Mouse (Mus musculus) myocyte (in vitro differentiated cells): ENCODE data around the gene Creb1. TPM values are rescaled to one million over a fixed set of nuclear protein-coding genes. Genes with fewer than 3 reads are reported as not detected.

Experiments
- H3K27me3 ChIP-seq: one replicate; pipeline ENCODE4 v1.6.1; 2011; ENCODE audit not compliant: control insufficient read depth, insufficient read depth, insufficient read length
- H3K36me3 ChIP-seq: one replicate; pipeline ENCODE4 v1.6.1; 2011; ENCODE audit not compliant: control insufficient read depth, insufficient read depth
- H3K4me2 ChIP-seq: one replicate; pipeline ENCODE4 v1.6.1; 2011; ENCODE audit warnings: low read depth, control low read depth
- H3K4me3 ChIP-seq: one replicate; pipeline ENCODE4 v1.5.1; 2011; ENCODE audit warnings: mild to moderate bottlenecking, control low read depth, moderate library complexity
- H3K79me2 ChIP-seq: one replicate; pipeline ENCODE4 v1.6.1; 2011; ENCODE audit not compliant: control insufficient read depth, insufficient read depth
- H3ac ChIP-seq: one replicate; pipeline ENCODE4 v1.6.1; 2011; ENCODE audit not compliant: control insufficient read depth, insufficient read length
- CEBPB ChIP-seq: IDR thresholded peaks from 2 replicates; pipeline ENCODE4 v1.6.1; 2011; ENCODE audit warnings: mild to moderate bottlenecking, moderate library complexity; ENCODE audit not compliant: poor library complexity, insufficient read depth, severe bottlenecking
- E2F4 ChIP-seq: IDR thresholded peaks from one replicate; pipeline ENCODE4 v1.6.1; 2011; ENCODE audit warnings: mild to moderate bottlenecking, control low read depth, moderate library complexity; ENCODE audit not compliant: insufficient read depth
- MAX ChIP-seq: IDR thresholded peaks from one replicate; pipeline ENCODE4 v1.6.1; 2011; ENCODE audit warnings: low read depth, mild to moderate bottlenecking, control low read depth
- MYOD1 ChIP-seq, 3 experiments: IDR thresholded peaks; one replicate each; pipeline ENCODE4 v1.6.1; 2011; ENCODE audit warnings: control low read depth in 2 of 3, low read depth in 2 of 3, mild to moderate bottlenecking in 2 of 3, moderate library complexity in 1 of 3; ENCODE audit not compliant: insufficient read length in 2 of 3, control insufficient read depth in 1 of 3
- MYOG ChIP-seq, 3 experiments: IDR thresholded peaks; one replicate each; pipeline ENCODE4 v1.6.1; 2011; ENCODE audit warnings: control low read depth in 2 of 3, low read depth in 2 of 3, mild to moderate bottlenecking in 2 of 3; ENCODE audit not compliant: insufficient read length in 2 of 3, control insufficient read depth in 1 of 3, insufficient read depth in 1 of 3
- POLR2A ChIP-seq: IDR thresholded peaks from one replicate; pipeline ENCODE4 v1.6.1; 2011; ENCODE audit warnings: low read depth, mild to moderate bottlenecking, control low read depth, moderate library complexity; ENCODE audit not compliant: insufficient read length
- POLR2AphosphoS2 ChIP-seq: IDR thresholded peaks from one replicate; pipeline ENCODE4 v1.6.1; 2011; ENCODE audit warnings: low read depth, control low read depth; ENCODE audit not compliant: insufficient read length
- REST ChIP-seq: IDR thresholded peaks from one replicate; pipeline ENCODE4 v1.6.1; 2011; ENCODE audit warnings: mild to moderate bottlenecking, control low read depth, moderate library complexity; ENCODE audit not compliant: insufficient read depth, insufficient read length
- SRF ChIP-seq: IDR thresholded peaks from one replicate; pipeline ENCODE4 v1.6.1; 2011; ENCODE audit warnings: low read depth; ENCODE audit not compliant: control insufficient read depth, insufficient read length
- TCF12 ChIP-seq: IDR thresholded peaks from one replicate; pipeline ENCODE4 v1.6.1; 2011; ENCODE audit warnings: mild to moderate bottlenecking, control low read depth; ENCODE audit not compliant: poor library complexity, insufficient read depth, severe bottlenecking
- TCF3 ChIP-seq: IDR thresholded peaks from one replicate; pipeline ENCODE4 v1.6.1; 2011; ENCODE audit warnings: low read depth, control low read depth; ENCODE audit not compliant: insufficient read length
- USF1 ChIP-seq: IDR thresholded peaks from one replicate; pipeline ENCODE4 v1.6.1; 2011; ENCODE audit warnings: low read depth, mild to moderate bottlenecking, control low read depth, moderate library complexity
- polyA plus RNA-seq: library from polyadenylated mRNA; unstranded; fragments of >200 nt; fragmentation: generic; extraction: Trizol; gene quantifications from one replicate; pipeline ENCODE4 v1.2.1, GENCODE M21; 2012; ENCODE audit warnings: missing spikeins

Creb1 gene
- polyA plus RNA-seq, 1 experiment = 9.6 TPM

DNA sequence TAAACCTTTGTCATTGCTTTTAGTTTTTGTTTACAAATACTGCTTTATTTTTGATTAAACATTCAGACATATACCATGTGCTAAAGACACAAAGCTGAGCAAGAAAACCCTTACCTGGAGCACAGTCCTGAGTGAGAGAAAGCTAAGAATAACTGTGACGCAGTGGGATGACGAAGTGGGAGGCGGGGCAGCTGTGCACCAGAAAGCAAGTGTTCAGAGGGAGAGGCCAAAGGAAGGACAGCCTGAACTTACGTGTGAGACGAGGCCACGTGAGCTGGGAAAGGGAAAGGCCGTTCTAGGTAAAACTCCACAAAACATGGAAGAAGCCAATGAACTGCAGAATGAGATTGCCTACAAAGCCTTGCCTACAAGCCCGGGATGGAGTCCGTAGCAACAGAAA lies 77.5 kb downstream of the Creb1 start:
- TF ChIP-seq POLR2A (no peak), MYOG (IDR thresholded peaks at IDR 0.05; ENCODE audit: control insufficient read depth in 1 of 3, insufficient read depth in 1 of 3, insufficient read length in 2 of 3, low read depth in 2 of 3) (peak in 2 of 3 experiments; percentile 48 to 84), MYOD1 (IDR thresholded peaks at IDR 0.05; ENCODE audit: control insufficient read depth in 1 of 3, insufficient read length in 2 of 3, low read depth in 2 of 3) (peak in 2 of 3 experiments; percentile 37 to 83)
- H3K4me3 ChIP-seq = no peak overlapping the region
- H3K27me3 ChIP-seq = no peaks in the 10 kb centered on the region
- H3K4me2 ChIP-seq = peak overlapping the region; percentile 86
- H3K79me2 ChIP-seq = peaks cover 49% of the 10 kb centered on the region
- H3K36me3 ChIP-seq = peaks cover 31% of the 10 kb centered on the region
- H3ac ChIP-seq = no peak overlapping the region

DNA sequence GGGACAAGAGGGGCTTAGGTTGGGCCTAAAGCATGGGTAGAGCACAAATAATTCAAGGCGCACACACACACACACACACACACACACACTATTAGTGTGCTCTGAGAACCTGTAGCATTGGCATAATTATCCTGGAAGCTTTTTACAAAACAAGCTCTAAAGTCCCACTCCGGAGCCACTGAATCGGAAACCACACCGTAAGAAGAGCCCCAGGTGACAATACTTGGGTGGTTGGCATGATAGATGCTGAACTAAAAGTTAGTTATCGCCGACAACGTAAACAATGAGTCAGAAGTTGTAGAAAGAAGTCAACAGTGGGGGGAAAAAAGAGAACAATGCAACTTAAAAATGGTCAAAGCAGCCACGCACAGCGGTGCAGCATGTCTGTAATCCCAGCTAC lies 81.9 kb downstream of the Creb1 start:
- H3K36me3 ChIP-seq = peaks cover 4% of the 10 kb centered on the region
- H3K4me2 ChIP-seq = peak overlapping the region; percentile 94
- peak overlapping the region; percentile 30 for H3ac ChIP-seq
- H3K4me3 ChIP-seq = peak overlapping the region; percentile 80
- H3K79me2 ChIP-seq = peaks cover 34% of the 10 kb centered on the region
- TF ChIP-seq TCF12 (no peak), TCF3 (no peak), POLR2A (no peak), REST (no peak), USF1 (no peak)
- no peaks in the 10 kb centered on the region for H3K27me3 ChIP-seq

DNA sequence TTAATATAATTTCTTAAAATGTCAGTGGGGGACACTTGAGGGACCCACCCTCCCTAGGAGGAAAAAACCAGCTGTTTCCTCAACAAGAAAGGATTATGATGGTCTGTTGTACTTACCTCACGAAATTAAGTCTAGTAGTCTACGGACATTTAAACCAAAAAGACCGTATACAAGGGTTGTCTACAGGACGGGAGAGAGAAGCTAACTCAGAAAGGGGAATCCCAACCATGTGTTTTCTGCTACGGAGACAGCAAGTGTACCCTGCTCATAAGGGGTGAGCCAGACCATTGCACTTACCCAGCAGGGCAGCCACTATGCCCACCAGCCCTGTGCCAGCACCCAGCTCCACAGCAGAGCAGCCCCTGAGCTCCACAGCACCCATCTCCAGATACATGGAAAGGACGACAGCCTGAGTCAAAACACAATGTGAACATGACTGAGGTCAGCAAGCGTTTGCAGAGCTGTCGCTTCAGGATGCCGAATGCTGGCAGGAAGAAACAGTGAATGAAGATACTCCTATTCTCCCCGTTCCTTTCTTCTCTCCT lies 82.4 kb downstream of the Creb1 start:
- H3ac ChIP-seq = peak overlapping the region; percentile 30
- peak overlapping the region; percentile 94 for H3K4me2 ChIP-seq
- H3K79me2 ChIP-seq = peaks cover 34% of the 10 kb centered on the region
- peak overlapping the region; percentile 80 for H3K4me3 ChIP-seq
- no peaks in the 10 kb centered on the region for H3K27me3 ChIP-seq
- H3K36me3 ChIP-seq = peaks cover 4% of the 10 kb centered on the region
- TF ChIP-seq REST = no peak
- TF ChIP-seq SRF = no peak
- TF ChIP-seq TCF12 = no peak

DNA sequence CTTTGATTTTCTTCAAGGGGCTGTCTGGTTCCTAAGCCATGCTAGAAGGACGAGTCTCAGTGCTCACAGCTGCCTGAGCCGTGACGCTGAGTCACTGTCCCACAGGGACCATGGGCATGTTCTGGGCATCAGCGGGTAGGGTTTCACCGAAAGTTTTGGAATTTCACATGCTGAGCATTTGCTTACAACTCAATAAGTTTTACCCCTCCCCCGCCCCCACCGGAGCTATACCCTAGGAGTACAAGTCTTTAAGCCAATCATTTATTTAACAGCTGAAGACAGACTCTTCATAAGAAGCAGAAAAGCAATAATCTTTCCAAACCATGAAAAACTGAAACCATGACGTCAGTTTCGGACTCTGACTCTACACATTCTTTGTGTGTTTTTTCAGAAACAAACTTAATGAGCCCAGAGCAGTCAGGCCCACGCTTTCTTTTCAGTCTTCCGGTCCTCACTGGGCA lies 83.1 kb downstream of the Creb1 start:
- peaks cover 4% of the 10 kb centered on the region for H3K36me3 ChIP-seq
- H3K79me2 ChIP-seq = peaks cover 34% of the 10 kb centered on the region
- H3K4me2 ChIP-seq = peak overlapping the region; percentile 94
- peak overlapping the region; percentile 80 for H3K4me3 ChIP-seq
- no peaks in the 10 kb centered on the region for H3K27me3 ChIP-seq
- peak in 2 of 3 experiments; percentile 91 to 92 for TF ChIP-seq MYOD1 (IDR thresholded peaks at IDR 0.05; ENCODE audit: control insufficient read depth in 1 of 3, insufficient read length in 2 of 3, low read depth in 2 of 3)
- peak; percentile 42; the same call in 1 of the 2 replicates for TF ChIP-seq CEBPB
- TF ChIP-seq USF1 = no peak
- no peak for TF ChIP-seq REST
- peak; percentile 42 to 91 (median 89) for TF ChIP-seq MYOG (IDR thresholded peaks at IDR 0.05; ENCODE audit: control insufficient read depth in 1 of 3, insufficient read depth in 1 of 3, insufficient read length in 2 of 3, low read depth in 2 of 3)
- peak; percentile 20 for TF ChIP-seq TCF12
- TF ChIP-seq MAX = no peak
- no peak for TF ChIP-seq E2F4
- peak; percentile 71 for TF ChIP-seq POLR2AphosphoS2
- peak; percentile 45 for TF ChIP-seq POLR2A
- peak; percentile 47 for TF ChIP-seq TCF3
- no peak for TF ChIP-seq SRF
- peak overlapping the region; percentile 30 for H3ac ChIP-seq

DNA sequence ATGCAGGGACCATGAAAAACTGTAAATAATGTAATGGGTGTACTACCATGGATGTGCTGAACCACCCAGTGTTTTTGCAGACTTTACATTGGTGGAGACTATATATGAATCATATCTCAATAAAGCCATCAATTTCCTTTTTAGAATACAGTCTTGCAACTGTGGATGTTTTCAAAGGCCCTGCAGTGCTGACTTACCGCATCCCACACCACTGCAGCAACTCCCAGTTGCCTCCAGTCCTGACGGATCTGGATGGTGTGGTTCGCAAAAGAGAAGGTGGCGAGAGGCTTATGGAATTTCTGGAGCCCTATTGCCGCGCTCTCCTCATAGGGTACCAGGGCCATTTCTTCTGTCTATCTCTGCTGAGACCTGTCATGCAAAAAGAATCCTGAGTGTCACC lies 83.6 kb downstream of the Creb1 start:
- Histone ChIP-seq H3K4me3 (peak overlapping the region; percentile 80), H3K27me3 (no peaks in the 10 kb centered on the region), H3K36me3 (peaks cover 3% of the 10 kb centered on the region), H3K4me2 (peak overlapping the region; percentile 94), H3K79me2 (peaks cover 32% of the 10 kb centered on the region), H3ac (peak overlapping the region; percentile 74)
- TF ChIP-seq REST (no peak), E2F4 (no peak), MAX (no peak), USF1 (no peak), SRF (no peak), POLR2A (no peak), MYOD1 (IDR thresholded peaks at IDR 0.05; ENCODE audit: control insufficient read depth in 1 of 3, insufficient read length in 2 of 3, low read depth in 2 of 3) (no peak)

DNA sequence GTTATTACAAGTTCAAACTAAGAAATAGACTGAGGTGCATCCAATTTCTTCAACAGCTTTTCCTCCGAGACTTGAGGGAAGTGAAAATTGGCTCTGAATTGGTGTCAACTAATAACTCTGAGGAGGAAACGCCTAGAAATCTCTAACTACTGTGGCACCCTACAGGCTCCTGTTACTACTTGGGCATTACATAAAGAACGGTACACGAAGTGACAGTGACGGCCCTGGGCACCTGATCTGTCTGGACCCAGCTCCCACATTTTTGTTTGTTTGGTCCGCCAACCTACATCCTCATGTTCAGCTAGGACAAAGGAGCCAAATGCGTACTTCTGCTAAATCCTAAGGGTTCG lies 84.1 kb downstream of the Creb1 start:
- TF ChIP-seq MYOD1 (IDR thresholded peaks at IDR 0.05; ENCODE audit: control insufficient read depth in 1 of 3, insufficient read length in 2 of 3, low read depth in 2 of 3) (peak in 1 of 3 experiments; percentile 12), USF1 (no peak)
- peak overlapping the region; percentile 74 for H3ac ChIP-seq
- H3K27me3 ChIP-seq = no peaks in the 10 kb centered on the region
- peaks cover 29% of the 10 kb centered on the region for H3K79me2 ChIP-seq
- peak overlapping the region; percentile 80 for H3K4me3 ChIP-seq
- H3K4me2 ChIP-seq = peak overlapping the region; percentile 94
- H3K36me3 ChIP-seq = no peaks in the 10 kb centered on the region
